Mouse (Mus musculus) thymus, postnatal 14 days (tissue): Measurements from ENCODE around the gene Gm9999.
"Not testable (repeated sequence)": the region's sequence is repeated elsewhere in the genome, so short reads cannot be mapped to it uniquely, and the experiment has no call there.

Experiments
- DNase-seq: peaks from one replicate; pipeline ENCODE4 v3.0.0; 2021

The Gm9999 gene

DNA sequence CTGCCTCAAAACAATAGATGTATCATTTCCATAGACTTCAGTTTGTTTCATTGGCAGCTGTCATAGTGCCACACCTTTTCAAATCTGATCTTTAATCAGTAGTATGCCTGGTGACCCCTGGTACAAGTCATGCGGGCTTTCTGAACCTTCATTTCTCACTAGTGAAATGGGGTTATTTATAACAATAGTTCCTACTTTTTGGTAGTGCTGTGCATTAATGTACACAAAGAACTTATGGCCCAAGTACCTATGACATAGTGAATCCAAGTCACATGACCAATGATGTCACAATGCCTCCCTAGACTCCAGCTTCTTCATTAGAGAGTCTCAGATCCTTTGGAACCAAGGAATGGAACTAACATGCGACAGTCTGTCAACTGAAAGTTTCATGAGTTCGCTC is at the start of gene Gm9999:
Gene Gm9999, plus strand, starts transcription at position 301 of the 400 bp plus-strand sequence.
- DNase-seq, result no peak

- no peak for DNase-seq
Observed at GRCm38 (mm10) chr7:46934788-46935187, 48.6 kb upstream of the Gm9999 start.

GRCm38 (mm10) chr7:46935847-46936246 is 47.5 kb upstream of the Gm9999 start:
- DNase-seq, result no peak

- peak; percentile 91 for DNase-seq
Observed at GRCm38 (mm10) chr7:46957831-46958691, 25.3 kb upstream of the Gm9999 start, which contains the start of gene Uevld. Uevld (minus strand) TSS chr7:46958527.

DNA sequence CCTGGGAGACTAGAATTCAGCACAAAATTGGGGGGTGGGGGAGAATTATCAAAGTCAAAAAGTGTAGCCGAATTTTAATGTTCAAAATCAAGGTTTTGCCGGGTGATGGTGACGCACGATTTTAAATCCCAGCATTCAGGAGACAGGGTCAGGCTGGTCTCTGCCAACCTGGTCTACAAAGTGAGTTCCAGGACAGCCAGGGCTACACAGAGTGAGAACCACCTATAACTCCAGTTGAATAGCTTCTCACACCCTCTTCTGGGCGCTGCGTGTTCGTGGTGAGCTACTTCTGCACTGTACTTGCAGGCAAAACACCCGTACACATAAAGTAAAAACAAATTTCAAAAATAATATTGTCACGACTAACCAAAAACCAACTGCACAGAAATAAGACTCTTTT is 24.5 kb upstream of the Gm9999 start:
- DNase-seq, result no peak

DNA sequence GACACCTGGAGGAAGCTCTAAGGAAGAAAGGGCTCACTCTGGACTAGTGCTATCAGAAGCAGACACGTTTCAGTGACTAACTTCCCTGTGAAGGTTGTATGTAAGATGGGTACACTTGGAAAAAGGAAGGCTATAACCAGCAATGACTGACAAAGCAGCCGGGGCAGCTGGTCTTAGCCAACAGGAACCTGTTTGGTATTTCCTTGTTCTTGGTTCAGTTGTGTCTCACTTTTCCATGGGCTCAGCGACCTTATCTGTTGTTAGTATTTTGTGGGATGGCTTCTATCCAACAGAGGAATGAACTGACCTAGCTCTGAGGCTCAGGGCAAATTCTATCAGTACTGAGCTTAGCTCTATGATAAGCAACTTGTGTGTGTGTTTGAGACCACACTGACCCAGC is 22.4 kb upstream of the Gm9999 start:
- DNase-seq, result no peak

- no peak for DNase-seq
Observed at GRCm38 (mm10) chr7:46962132-46962531, 21.2 kb upstream of the Gm9999 start.

- DNase-seq, result peak; percentile 75
Observed at GRCm38 (mm10) chr7:46962806-46963618, 20.4 kb upstream of the Gm9999 start.

GRCm38 (mm10) chr7:46964070-46964469 is 19.3 kb upstream of the Gm9999 start:
- DNase-seq, result no peak

- no peak for DNase-seq
Observed at GRCm38 (mm10) chr7:46969898-46970297, 13.5 kb upstream of the Gm9999 start.

DNA sequence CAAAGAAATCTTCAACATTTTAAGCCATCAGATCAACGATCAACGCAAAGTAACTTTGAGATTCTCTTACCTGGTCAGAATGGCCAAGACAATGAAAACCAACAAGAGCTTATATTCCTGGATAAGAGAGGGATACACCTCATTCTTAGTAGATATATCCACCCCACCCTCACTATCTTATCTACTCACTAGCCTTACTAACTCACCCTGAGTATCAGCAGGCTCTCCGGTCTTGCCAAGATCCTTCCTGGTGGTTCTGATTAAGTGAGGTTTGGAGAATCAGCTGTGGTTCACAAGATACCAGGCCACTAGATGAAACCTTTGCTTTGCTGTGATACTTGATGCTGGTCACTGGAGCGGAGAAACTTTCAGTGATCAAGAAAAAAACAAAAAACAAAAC is 8.7 kb upstream of the Gm9999 start:
- DNase-seq, result no peak

DNA sequence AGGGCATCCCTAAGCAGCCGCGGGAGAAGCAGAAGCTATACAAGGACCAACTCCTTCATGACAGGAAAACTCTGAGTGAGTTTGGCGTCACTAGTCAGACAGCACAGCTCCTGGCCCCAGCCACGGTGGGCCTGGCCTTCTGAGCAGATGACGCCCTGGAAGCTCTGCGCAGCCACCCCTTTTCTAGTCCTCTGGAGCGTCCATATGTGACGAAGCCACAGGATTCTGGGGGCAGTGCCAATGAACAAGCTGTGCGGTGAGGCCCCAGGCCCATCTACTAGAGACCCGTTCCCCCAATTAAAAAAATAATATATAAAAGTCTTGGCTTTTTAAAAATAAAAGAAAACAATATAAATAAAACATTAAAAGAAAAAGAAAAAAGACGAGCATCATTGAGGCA is 7.9 kb upstream of the Gm9999 start:
- DNase-seq, result no peak

- no peak for DNase-seq
Observed at GRCm38 (mm10) chr7:46985718-46986505, 2.5 kb downstream of the Gm9999 start.

- DNase-seq, result no peak
Observed at GRCm38 (mm10) chr7:46986646-46987045, 3.3 kb downstream of the Gm9999 start.

GRCm38 (mm10) chr7:46987073-46987472 is 3.7 kb downstream of the Gm9999 start:
- no peak for DNase-seq

DNA sequence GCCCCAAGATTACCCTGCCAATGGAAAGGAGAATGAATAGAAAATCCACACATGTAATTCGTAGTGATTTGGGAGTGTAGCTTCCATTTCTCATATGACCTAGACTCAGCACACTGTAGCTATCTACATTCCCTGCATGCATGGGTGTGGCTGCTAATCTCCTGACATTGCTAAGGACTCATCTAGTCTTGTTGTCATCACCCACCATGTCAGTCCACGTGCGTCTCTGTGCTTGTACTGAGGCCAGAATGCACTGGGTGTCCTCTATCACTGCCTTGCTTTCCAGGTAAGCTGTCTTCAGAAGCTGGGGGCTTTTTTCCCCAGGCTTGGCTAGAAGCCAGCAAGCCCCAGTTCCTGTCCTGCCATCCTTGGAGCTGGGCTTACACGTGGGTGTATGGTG is 6.0 kb downstream of the Gm9999 start:
- not testable (repeated sequence) for DNase-seq

DNA sequence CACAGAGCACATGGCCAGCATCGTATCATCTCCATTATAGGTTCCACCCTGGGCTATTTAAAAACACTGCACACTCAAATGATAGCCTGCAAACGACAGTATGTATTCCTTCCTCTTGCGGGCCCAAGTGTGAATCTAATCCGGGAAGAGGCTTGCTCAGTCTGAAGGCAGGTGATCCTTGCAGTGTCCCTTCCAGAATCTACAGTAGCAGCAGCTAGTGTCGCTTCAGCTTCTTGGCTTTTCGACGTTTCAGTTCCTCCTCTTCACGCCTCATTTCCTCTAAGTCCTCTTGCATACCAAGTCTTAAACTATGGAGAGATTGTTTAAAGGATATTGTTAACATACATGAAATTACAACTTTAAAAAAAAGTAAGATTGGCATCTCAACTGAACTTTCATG is 9.7 kb downstream of the Gm9999 start:
- no peak for DNase-seq

GRCm38 (mm10) chr7:46995558-46995957 is 12.2 kb downstream of the Gm9999 start:
- DNase-seq, result no peak

- no peak for DNase-seq
Observed at GRCm38 (mm10) chr7:46997008-46997407, 13.6 kb downstream of the Gm9999 start.

GRCm38 (mm10) chr7:46997644-46998395 is 14.4 kb downstream of the Gm9999 start:
- DNase-seq, result no peak

DNA sequence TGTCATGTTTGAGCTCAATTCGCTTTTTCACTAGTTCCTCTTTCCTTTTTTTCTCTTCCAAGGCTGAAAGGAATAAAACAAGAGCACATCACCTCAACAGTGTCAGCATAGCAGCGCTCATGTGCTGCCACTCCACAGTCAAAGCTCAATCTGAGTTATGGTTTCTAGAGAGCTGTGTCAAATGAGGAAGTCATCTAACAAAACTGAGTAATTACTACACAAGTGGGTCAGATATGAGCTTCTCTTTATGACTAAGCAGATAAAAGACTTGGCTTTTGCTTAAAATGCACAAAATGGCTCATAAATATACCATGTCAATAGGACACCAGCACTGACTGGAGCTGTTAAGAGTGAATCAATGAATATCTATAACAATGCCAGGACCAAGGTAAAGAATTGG is 15.6 kb downstream of the Gm9999 start:
- DNase-seq, result no peak

DNA sequence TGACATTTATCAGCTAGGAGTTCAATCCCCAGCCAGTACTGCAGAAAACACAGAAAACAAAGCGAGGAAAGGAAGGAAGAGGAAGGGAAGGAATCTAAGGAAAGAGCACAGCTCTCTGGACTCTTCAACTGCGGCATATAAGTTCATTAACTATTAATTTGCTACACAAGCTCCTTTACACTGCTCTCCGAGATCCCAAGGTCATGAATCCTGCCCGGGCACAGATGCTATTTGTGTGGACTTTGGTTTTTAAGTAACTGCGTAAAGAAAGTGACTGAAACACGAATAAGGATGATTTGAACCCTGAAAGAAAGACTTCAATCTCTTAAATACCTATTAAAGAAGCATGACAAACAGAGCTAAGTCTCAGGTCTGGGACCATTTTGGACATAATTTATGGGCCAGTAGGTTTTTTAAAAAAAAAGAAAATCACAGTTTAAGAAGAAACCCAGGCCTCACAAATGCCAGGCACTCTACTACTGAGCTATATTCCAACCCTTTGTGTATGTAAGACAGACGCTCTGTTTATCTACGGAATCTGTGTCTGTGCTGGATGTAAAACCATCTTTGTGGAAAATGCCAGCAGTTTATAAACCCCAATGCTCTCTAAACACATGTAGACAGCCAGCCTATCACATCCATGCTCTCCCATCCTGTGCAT is 16.7 kb downstream of the Gm9999 start:
- DNase-seq, result no peak
